8 mouse cellular contexts compared by ENCODE assay signal in the genomic region with DNA sequence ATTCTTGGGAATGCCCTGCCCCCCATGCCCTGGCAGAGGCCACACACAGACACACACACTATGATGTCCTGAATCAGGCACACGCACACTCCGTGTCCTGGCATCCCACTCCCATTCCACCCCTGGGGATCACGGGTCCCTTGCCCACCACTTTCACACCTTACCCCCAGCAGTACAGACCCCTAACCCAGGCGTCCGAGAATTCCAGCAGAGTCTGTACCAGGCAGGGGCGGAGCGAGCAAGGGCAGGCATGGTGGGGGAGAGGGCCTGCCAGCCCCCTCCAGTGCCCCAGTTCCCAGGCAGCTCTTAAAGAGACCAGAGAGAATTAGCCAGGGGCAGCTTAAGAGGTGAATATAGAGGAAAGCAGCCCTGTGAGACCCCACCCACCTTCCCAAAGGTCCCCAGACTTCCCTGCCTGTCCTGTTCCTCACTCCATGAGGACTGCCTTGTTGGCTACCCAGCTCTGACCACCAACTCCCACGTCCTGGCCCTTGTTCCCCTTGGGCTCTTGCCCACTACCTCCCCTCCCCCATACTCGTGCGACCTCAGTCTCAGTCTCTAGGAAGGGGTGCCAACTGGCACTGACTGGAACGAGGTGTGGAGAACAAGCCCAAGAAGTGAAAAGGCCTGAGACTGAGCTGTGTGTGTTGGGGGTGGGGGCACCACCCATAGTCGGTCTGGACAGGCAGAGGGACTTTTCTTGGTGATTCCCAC. TPM values are rescaled to one million over a fixed set of nuclear protein-coding genes. Genes with fewer than 3 reads are reported as not detected.
A peak's percentile ranks its signal among the peaks of the same experiment; 100 is the strongest.
DNase-seq lines count a peak whose midpoint lies in the region; ATAC-seq and TF ChIP-seq lines count a peak whose summit lies in the region.

A gene (minus strand): TSS at position 200 of the 714 bp plus-strand sequence.

- no peaks in the 10 kb centered on the region for H3K27me3 ChIP-seq in hindbrain, postnatal 0 days (ENCODE audit: insufficient read depth, low read length)
- H3K27me3 ChIP-seq in liver, postnatal 0 days (ENCODE audit: insufficient read depth, low read length): peaks cover 7% of the 10 kb centered on the region; the same call in 1 of the 2 replicates
- H3K27me3 ChIP-seq in stomach, postnatal 0 days (ENCODE audit: control insufficient read depth, insufficient read depth, low read length): no peaks in the 10 kb centered on the region

- H3K4me1 ChIP-seq in bone marrow macrophage, adult 2 months (ENCODE audit: control insufficient read depth, insufficient read depth, low read length): peaks cover 71% of the 10 kb centered on the region
- peaks cover 13% of the 10 kb centered on the region for H3K4me1 ChIP-seq in hindbrain, postnatal 0 days (ENCODE audit: insufficient read depth, low read length)
- peaks cover 17% of the 10 kb centered on the region for H3K4me1 ChIP-seq in liver, postnatal 0 days (ENCODE audit: insufficient read depth)
- 0 out of 2 replicates have a peak, but pooled peaks cover 5% of the 10 kb centered on the region for H3K4me1 ChIP-seq in stomach, postnatal 0 days (replicated peaks; ENCODE audit: control insufficient read depth, insufficient read depth)

- no peaks in the 10 kb centered on the region for H3K36me3 ChIP-seq in hindbrain, postnatal 0 days (ENCODE audit: insufficient read depth, low read length)
- no peaks in the 10 kb centered on the region for H3K36me3 ChIP-seq in liver, postnatal 0 days (replicated peaks; ENCODE audit: insufficient read depth, low read length)
- H3K36me3 ChIP-seq in stomach, postnatal 0 days (ENCODE audit: control insufficient read depth, insufficient read depth, low read length): no peaks in the 10 kb centered on the region

- peak within 1 kb of the TSS; percentile 38 for H3K4me2 ChIP-seq in hindbrain, postnatal 0 days (ENCODE audit: low read depth, low read length)
- no peak within 1 kb of the TSS for H3K4me2 ChIP-seq in liver, postnatal 0 days (ENCODE audit: low read depth, low read length)
- H3K4me2 ChIP-seq in stomach, postnatal 0 days (replicated peaks; ENCODE audit: low read depth): no peak within 1 kb of the TSS

- 23% methylated on average over 12 of the region's 12 CpGs for WGBS in hindbrain, postnatal 0 days
- WGBS in liver, postnatal 0 days (ENCODE audit: insufficient replicate concordance): 47% methylated on average over 12 of the region's 12 CpGs
- WGBS in stomach, postnatal 0 days: 44% methylated on average over 12 of the region's 12 CpGs

- H3K9me3 ChIP-seq in hindbrain, postnatal 0 days (ENCODE audit: low read length): no peaks in the 10 kb centered on the region
- H3K9me3 ChIP-seq in liver, postnatal 0 days (ENCODE audit: low read length): no peaks in the 10 kb centered on the region
- H3K9me3 ChIP-seq in stomach, postnatal 0 days (ENCODE audit: control insufficient read depth, low read length): no peaks in the 10 kb centered on the region

- H3K9ac ChIP-seq in hindbrain, postnatal 0 days (replicated peaks; ENCODE audit: low read length): peak within 1 kb of the TSS; percentile 28; the same call in 1 of the 2 replicates
- H3K9ac ChIP-seq in liver, postnatal 0 days (replicated peaks): no peak within 1 kb of the TSS
- no peak within 1 kb of the TSS for H3K9ac ChIP-seq in stomach, postnatal 0 days (ENCODE audit: low read length)

- no peak for TF ChIP-seq CTCF in bone marrow macrophage, adult 2 months (IDR thresholded peaks at IDR 0.05; ENCODE audit: low read depth, low read length)
- TF ChIP-seq CTCF in hindbrain, postnatal 0 days (IDR thresholded peaks at IDR 0.05; ENCODE audit: low read depth): no peak
- no peak for TF ChIP-seq CTCF in liver, postnatal 0 days (IDR thresholded peaks at IDR 0.05; ENCODE audit: low read depth)
- no peak for TF ChIP-seq CTCF in stomach, postnatal 0 days (IDR thresholded peaks at IDR 0.05; ENCODE audit: low read depth)

- no peak for TF ChIP-seq POLR2A in bone marrow macrophage, adult 2 months (IDR thresholded peaks at IDR 0.05; ENCODE audit: borderline replicate concordance, low read depth, low read length)

- H3K27ac ChIP-seq in bone marrow macrophage, adult 2 months (ENCODE audit: insufficient read depth, low read depth, low read length): peak within 1 kb of the TSS; percentile 96
- H3K27ac ChIP-seq in hindbrain, postnatal 0 days: peak within 1 kb of the TSS; percentile 66
- no peak within 1 kb of the TSS for H3K27ac ChIP-seq in liver, postnatal 0 days (ENCODE audit: low read depth)
- H3K27ac ChIP-seq in stomach, postnatal 0 days (replicated peaks): no peak within 1 kb of the TSS

- peak; percentile 69 for ATAC-seq in hindbrain, postnatal 0 days
- no peak for ATAC-seq in liver, postnatal 0 days
- ATAC-seq in stomach, postnatal 0 days (ENCODE audit: low FRiP score, low TSS enrichment): no peak

- TF ChIP-seq EP300 in liver, postnatal 0 days (IDR thresholded peaks at IDR 0.05; ENCODE audit: low read depth): no peak
- no peak for TF ChIP-seq EP300 in stomach, postnatal 0 days (optimal IDR thresholded peaks at IDR 0.05)

- H3K4me3 ChIP-seq in bone marrow macrophage, adult 2 months (ENCODE audit: insufficient read depth, low read length): no peak within 1 kb of the TSS
- H3K4me3 ChIP-seq in hindbrain, postnatal 0 days (ENCODE audit: low read length): no peak within 1 kb of the TSS
- H3K4me3 ChIP-seq in liver, postnatal 0 days (ENCODE audit: low read depth, low read length): no peak within 1 kb of the TSS
- no peak within 1 kb of the TSS for H3K4me3 ChIP-seq in stomach, postnatal 0 days (ENCODE audit: low read depth, low read length)

- no peak for DNase-seq in layer of hippocampus, adult 18-20 months (ENCODE audit: low spot score in 2 of 2)
- DNase-seq in layer of hippocampus, adult 9-10 months (ENCODE audit: low spot score): no peak
- peak; percentile 64 for DNase-seq in hindbrain, postnatal 0 days (ENCODE audit: low spot score)
- DNase-seq in liver, postnatal 0 days: no peak
- no peak for DNase-seq in stomach, postnatal 0 days (ENCODE audit: low spot score)
- DNase-seq in natural killer cell, adult 2 months (ENCODE audit: low spot score in 2 of 2): no peak
- no peak for DNase-seq in embryo, embryonic 11 days

RNA-seq across cellular contexts. Expression of the gene that starts here (rescaled TPM):
- 10 to 100 TPM; 40.4 to 41.5 TPM for total RNA-seq in layer of hippocampus, adult 18-20 months (2021)
- 178 and 180 TPM in 2 replicates for polyA plus RNA-seq in bone marrow macrophage, adult 2 months (2012; ENCODE audit: insufficient read depth, insufficient read length, missing spikeins)
- total RNA-seq in hindbrain, postnatal 0 days (2014; rRNA removed): 39.4 and 45.2 TPM in 2 replicates
- 25.4 and 26.5 TPM in 2 replicates for polyA plus RNA-seq in hindbrain, postnatal 0 days (2015; fragmentation: Nextera tagmentation; extraction: Ambion mirVana)
- 27.3 and 30.0 TPM in 2 replicates for polyA plus RNA-seq in liver, postnatal 0 days (2015; fragmentation: Nextera tagmentation; extraction: Ambion mirVana)
- 27.9 and 32.7 TPM in 2 replicates for polyA plus RNA-seq in stomach, postnatal 0 days (2015; fragmentation: Nextera tagmentation; extraction: Ambion mirVana)

Comparison
In these comparisons a context has a peak if more than half of its experiments do, and no peak if none do; other contexts are left out.
1. H3K27ac ChIP-seq: peak in bone marrow macrophage, adult 2 months (single experiment) and hindbrain, postnatal 0 days (single experiment); none in liver, postnatal 0 days (single experiment) and stomach, postnatal 0 days (single experiment).